Mouse (Mus musculus) layer of hippocampus, adult 18-20 months (tissue): ENCODE measurements at regions not wholly inside any gene's neighbourhood (a gene's known extent, or its start where the extent isn't known, plus 50 kb on each side); places are given as distances from the start of the nearest gene placed in this dataset.

Experiments used
- DNase-seq, 2 experiments: peaks; one replicate each; pipeline ENCODE4 v3.0.0; 2022; ENCODE audit warnings: low spot score in 2 of 2

DNA sequence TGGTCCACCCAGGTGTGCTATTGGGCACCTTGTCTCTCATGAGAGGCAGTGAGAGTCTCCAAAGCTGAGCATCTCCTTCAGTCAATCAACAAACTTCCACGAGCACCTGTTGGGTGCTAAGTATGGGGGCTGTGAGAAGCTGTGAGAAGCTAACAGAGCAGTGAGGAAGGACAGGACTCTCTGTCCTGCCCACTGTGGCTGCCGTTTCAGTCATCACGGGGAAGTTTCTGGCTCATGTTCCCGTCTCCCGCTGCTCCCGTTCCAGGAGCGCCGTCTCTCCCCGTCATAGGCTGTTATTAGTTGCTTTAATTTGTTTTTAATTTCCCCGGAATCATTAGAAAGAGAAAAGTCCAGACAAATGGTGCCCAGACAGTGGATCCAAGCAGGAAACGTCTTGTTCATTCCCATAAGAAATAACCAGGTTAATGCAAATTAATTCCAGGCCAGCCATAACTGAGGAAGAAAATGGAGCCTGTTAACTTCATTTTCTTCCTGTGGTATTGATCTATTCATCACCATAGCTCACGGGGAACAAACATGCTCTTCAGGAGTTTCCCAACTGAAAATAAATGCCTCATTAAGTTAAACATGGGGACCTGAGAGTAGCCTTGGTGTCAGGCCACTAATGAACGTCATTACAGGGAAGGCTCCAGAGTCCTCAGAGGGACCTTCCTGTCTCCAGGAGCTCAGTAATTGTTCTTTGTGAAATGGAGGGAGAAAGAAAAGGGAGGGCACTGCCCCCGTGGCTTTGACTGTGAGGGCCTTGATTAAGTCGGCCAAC is 70.3 kb downstream of the Matn1 start:
- peak in 1 of 2 experiments; percentile 25 for DNase-seq

DNA sequence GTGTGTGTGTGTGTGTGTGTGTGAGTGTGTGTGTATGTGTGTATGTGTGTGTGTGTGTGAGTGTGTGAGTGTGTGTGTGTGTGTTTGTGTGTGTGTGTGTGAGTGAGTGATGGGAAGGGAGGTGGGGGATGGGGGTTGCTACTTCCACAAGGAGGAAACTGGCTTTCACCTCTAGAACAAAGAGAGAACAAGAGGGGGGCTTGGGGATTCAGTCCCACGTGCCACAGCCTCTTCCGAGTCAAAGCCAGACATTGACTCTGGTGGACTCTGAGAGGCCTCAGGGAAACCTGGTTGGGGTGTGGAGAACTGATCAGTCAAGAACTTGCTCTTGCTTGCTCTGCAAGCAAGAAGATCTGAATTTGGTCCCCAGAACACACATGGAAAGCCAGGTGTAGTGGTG is 71.0 kb downstream of the Matn1 start:
- DNase-seq = no peak

DNA sequence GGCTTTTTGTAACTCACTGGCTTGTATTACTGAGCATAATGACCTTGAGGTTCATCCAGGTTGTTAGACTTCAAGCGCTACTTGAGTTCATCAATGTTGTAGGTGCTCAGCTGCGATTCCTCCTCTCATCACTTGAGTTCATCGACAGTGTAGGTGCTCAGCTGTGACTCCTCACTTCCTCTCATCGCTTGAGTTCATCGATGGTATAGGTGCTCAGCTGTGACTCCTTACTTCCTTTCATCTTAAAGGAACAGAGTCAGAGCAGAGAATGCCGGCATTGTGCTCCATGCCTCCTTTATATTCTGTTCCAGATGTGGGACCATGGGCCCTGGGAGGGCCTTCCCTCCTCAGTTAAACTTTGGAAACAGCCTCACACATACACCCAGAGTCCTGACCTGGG is 79.4 kb downstream of the Matn1 start:
- DNase-seq = no peak

DNA sequence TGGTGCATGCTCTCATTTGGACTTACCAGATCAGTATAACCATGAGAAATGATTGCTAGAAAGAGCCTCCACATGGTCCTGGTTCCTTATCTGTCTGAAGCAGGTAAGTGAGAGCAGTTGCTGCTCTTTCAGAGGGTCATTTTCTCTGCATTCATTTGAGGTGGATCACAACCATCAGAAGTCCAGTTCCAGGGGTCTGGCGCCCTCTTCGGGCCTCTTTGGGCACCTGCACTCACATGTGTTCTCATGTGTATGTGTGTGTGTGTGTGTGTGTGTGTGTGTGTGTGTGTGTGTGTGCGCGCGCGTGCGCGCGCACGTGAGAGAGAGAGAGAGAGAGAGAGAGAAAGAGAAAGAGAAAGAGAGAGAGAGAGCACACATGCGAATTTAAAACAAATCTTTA is 92.1 kb downstream of the Matn1 start:
- DNase-seq = no peak

DNA sequence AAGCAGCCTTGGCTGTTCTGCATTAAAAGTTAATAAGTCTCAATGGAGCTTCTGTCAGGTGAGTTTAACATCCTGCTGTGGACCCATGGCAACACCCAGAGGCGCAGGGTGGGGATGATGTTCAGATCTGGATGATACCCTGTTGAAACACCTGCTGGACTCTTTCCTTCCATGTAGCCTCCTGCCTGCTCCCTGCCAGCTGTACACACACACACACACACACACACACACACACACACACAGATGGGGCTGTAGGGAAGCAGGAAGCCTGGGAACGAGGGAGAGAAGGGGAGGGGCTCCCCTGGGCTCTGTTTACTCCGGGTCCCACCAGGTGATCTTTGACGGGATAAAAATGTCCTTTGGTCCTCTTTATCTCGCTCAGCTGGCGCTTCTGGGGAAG is 93.0 kb downstream of the Matn1 start:
- no peak for DNase-seq

DNA sequence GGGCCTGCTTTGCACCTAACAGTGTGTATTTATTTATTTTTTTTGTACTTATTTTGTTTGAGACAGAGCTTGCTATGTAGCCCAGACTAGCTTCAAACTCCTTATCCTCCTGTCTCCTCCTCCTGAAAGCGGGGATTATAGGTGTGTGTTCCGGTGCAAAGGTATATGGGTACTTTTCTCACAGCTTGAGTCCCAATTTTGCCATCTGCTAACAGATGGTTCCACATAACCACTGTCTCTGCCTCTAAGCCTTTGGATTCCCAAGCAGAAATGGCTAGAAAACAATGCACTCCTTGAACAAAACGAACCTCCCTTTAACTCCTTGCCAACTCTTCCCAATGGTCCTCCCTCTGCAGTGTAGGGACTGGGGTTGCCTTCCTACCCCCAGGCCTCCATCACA is 95.5 kb downstream of the Matn1 start:
- DNase-seq = no peak

DNA sequence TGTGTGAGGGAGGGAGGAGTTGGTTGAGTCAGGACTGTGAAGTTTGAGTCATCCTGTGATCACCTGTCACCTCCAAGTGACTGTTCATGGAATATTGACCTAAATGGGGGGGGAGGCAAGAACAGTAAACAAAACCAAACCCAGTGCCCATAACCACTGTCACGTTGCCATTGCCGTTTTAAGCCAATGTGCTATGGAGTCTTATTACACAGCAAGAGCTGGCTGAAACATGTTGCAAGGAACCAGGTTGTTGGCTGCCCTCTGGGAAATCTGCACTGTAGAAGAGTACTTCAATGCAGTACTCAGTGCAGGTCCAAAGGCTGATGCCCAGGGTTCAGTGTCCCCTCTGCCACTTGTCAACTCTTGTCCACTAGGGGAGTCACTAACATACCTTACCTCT is 97.0 kb downstream of the Matn1 start:
- DNase-seq = no peak

DNA sequence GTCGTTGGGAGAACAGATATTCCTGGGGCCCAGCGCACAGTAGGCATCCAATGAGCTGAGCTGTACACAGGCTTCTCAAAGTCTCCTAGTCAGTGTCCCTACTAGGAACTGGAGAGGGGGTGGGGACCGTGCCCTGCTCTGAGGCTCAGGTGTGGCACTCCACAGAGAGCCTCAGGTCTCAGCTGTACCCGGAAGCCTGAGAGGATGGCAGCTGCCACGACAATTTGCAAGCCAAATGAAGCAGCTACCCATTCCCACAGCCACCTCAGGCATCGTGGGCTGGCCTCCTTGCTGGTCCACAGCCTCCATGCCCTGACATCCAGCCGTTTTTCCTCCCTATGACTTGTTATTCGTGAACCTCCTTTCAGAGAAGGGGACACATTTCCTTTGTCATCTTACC is 101.9 kb downstream of the Matn1 start:
- DNase-seq = no peak

DNA sequence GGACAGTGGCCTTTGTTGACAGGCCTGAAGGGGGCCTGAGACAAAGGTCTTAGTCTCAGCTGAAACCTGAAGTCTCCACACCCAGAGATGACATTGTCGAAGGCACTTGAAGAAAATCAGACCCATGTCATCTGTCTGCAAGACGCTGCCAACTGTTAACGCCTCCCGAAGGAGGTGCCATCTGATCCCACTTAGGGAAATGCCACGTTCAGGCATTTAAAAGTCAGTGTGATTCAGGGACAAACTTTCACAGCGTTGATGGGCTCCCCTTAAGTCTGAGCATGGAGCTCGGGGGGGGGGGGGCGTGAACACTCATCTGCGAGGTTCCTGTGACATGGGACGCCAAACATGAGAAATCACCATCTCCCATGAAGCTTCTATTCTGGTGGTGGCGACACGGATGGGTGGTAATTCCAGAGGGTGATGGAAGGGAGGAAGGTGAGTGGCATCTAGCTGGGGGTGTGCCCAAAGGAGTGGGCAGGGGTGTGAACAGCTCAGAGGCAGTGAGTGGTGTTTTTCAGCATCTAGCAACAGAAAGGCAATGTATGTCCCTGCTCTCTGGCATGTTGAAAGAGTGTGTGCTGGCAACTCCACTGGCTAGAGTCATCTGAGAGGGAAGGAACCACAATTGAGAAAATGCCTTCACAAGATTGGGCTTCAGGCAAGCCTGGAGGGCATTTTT is 102.9 kb downstream of the Matn1 start:
- peak in 1 of 2 experiments; percentile 61 for DNase-seq

DNA sequence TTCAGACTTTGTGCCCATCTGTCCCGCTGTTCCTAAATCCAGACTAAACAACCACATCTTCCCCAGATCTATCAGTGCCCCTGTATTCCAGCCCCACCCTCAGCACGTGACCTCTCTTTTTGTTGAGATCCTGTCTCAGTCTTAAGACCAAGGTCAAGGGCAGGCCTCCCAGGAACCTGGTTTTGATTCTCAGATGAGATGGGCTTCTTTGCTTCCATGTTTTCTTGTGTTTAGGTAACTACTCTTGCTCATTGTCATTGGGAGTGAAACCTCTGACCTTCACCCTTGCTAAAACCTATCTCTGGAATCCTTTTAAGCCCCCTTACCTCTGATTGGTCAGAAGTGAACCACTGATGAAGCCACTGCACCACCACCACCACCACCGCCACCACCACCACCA is 112.1 kb downstream of the Matn1 start:
- no peak for DNase-seq

DNA sequence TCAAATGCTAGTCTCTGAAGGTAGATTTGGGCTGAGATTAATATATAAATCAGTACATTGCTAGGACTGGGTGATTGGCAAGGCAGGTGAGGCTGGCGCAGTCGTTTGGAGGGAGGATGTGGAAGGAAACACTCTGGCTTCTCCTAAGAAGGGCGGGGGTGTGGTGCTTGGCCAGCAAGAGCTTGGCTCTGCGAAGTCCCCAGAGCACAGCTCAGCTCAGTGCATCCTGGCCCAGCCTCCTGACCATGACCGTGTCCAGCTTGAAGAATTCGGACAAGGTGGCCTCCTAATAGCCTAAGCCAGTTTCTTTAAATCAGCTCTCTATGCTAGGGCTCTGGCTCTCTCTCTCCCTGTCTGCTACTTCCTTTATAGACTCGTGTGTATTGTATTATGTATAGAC is 115.4 kb downstream of the Matn1 start:
- no peak for DNase-seq

DNA sequence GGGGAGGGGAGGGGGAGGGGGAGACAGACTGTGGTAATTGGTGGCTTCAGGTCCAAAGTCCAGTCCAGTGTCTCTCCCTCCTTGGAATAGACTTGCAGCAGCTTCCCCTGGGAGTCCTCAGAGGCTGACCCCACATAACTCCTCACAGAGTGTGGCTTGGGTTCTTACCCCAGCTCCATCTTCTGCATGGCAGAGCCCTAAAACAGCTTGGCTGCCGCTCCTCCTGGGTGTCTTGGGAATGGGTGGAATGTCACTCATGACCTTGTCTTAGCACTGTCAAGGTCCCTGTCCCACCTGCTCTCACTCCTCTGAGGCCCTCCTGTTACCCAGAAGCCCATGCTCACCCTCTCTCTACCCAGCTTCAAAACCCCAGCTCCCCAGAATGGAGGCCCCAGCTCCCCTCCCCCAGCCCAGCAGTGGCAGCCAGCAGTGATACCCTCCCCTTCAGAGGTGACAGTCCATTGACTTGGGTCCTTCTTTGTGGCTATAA is 116.1 kb downstream of the Matn1 start:
- DNase-seq = no peak

DNA sequence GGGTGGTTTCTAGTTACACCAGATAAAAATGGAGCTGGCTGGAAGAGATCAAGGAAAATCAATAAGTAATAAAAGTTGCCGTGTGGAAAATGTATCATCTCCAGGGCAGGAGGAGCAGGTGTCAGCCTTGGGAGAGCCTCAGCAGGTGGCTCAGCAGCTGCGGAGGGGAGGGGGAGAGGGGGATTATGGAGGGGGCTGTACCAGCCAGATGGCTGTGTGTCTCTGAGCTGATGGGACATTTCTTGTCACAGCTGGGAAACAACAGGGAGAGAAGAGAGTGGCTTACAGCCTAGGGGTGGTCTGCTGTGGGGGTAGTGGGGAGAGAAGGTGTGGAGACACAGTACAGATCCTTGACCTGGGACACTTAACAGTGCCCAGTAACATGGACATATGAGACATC is 116.5 kb downstream of the Matn1 start:
- DNase-seq = no peak

DNA sequence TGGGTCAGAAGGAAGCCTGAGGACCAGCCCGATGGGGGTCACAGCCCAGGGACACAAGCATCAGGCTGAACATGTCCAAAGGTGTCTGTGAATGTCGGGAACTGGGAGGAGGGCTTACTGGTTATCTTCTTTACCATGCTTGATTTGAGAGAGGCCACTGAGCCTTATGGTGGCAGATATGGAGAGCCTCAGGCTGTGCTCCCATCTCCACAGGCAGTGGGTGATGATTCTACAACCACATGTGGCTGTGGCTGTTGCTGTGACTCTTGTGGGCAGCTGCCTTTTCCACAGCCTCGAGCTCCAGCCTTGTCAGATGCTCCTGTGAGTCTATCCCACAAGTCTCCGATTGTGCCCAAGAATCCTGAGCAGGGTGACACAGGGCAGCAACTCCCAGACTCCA is 118.4 kb downstream of the Matn1 start:
- DNase-seq = no peak

DNA sequence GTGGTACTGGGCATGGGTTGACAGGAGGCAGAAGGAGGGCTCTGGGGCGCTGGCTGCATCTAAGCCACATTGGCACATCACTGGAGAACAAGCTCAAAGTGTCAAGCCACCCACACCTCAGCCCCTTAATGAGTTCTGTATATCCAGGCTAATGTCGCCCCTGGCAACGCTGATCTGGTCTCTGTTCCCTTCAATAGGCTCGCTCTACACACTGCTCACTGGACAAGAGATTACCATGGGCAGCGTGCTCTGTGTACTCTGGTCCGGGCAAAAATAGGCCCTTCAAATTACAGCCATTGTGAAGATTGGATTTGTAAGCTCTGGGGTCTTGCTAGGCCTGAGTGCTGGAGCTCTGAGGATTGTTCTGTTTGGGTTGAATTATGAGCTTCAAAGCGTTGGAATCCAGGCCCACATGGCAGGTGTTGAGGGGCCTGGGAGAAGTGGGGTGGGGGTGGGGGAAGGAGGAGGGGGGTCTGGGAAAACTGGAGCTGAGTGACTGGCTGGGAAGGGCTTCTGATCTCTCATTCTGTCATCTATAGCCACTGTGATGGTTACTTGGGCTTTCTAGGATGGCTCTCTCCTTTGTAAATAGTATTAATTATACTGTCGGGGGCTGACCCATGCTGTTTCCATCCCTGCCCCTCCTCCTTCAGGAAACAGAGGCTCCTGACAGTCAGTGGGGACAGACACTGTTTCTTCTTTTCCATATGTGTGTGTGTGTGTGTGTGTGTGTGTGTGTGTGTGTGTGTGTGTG is 122.2 kb downstream of the Matn1 start:
- DNase-seq = no peak

DNA sequence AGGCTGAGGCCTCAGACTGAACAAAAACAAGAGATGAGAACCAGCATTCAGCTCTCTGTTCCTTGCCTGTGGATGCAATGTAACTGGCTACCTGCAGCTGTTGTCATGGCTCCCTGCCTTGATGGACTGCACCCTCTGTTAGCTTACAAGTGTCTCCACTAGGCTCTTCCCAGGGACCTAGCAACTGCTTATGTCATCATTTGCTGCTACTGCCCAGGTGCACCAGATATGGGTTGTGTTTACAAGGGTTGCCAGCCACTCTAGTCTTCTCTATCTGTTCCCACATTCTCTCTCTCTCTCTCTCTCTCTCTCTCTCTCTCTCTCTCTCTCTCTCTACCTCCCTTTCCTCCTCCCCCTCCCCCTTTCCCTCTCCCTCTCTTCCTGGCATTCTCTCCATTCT is 126.4 kb downstream of the Matn1 start:
- DNase-seq = no peak

DNA sequence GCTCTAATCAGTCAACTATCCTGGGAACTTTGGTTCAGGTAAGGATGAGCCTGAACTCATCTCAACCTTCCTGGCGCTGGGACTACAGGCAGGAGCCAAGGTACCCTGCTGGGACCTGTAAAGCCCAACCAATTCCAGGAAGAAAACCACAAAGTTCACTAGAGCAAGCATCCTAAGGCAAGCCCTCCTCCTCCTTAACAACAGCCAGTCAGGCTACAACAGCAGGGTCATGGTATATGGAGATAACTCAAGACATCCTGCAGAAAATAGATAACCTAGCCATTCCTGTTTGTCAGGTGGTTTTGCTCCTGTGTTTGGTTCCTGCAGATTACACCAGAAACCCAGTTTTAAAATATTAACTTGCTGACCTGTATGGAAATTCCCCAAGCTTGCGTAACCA is 128.4 kb downstream of the Matn1 start:
- DNase-seq = no peak

DNA sequence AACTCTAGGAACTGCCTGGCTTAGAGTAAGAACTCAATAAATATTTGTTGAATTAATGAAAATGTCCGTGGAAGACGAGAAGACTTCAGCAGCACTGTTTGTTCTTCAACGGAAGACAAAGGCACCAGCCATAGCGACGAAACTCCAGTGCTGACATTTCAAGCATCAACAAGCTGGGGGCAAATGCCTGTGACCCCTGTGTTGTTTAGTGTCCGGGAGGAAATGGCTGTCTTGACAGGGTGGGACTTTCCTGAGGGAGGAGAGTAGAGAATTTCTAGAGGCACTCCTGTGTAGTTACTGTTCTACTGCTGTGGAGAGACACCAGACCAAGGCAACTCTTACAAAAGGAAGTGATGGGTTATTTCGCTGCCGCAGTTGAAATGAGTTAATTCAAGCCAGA is 129.2 kb downstream of the Matn1 start:
- no peak for DNase-seq

DNA sequence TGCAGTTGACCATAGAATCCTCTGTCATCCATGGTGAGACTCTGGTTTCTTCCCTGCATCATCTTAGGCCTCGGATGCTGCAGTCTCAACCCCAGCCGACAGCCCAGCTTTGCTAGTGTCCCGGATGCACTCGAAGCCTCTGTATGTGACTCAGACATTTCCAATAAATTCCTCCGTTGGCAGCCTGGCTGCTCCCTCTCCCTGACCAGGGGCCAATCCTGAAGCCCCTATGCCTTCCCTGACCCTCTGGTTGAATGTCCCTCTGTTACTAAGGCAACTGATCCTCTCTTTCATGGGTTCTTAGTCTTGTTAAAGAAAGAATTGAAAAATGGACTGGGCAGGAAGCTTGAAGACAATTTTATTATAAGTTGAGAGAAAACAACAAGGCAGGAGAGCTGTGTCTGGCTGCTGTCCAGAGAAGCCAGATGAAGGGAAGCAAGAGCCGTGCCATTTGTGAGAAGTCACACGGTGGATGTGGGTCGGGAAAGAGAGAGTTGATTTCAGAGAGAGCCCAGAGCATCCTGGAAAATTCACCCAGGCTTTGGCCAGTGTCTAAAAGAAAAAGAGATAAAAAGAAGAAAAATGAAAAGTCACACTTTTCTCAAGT is 131.2 kb downstream of the Matn1 start:
- DNase-seq = no peak

DNA sequence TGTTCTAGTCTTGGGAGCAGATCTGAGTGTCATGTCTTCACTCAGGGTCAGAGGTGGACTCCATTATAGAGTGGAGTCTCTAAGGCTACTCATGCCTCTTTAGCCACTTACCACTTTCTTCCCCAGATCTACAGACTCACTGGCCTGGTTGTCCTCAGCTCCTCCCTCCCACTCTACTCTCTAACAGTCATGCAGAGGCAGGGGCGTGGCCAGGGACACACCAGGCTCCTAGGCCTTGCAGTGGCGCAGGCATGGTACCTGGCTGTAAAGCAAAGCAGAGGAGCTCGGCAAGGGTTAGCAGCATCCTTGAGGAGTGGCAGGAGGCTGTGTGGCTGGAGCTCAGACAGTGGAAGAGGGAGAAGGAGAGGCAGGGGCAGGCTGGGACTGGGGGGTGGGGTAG is 132.4 kb downstream of the Matn1 start:
- DNase-seq = no peak

DNA sequence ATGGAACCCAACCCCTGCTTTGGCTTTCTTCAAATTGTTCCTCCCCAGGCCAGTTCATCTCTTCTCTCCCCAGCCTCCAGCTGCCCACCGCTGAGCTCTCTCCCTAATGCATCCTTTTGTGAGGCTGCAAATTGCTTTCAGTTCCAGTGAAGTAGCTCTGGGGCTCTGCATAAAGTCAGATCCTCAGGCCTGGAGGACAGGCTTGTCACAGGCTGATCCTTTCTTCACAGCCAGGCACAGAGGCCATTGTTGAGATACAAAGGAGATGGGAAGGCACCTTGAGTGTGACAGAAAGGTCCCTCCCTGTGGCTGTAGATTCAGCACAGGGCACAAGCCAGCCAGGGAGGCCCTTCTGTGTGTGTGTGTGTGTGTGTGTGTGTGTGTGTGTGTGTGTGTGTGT is 135.9 kb downstream of the Matn1 start:
- no peak for DNase-seq

DNA sequence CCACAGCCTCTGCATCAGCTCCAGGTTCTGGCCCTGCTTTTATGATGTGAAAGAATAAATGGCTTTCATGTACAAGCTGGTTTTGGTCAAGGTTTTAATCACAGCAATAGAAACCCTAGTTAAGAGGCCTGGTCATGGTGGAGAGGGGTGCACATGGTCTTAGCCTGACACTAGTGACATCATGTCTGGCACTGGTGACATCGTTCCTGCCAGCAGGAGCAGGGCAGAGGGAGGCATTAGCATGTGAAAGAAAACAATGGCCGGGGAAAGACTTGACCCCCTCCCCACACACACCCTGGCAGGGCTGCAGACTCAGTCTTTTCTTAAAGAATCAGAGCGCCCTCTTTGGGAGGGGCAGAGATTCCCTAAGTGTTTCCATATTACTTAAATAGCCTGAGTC is 139.2 kb downstream of the Matn1 start:
- no peak for DNase-seq
